Mouse (Mus musculus): ENCODE measurements around the gene Chst11. TPM values are rescaled to one million over a fixed set of nuclear protein-coding genes. Genes with fewer than 3 reads are reported as not detected.

Chst11 gene
- total RNA-seq, 2 experiments from 2014 or later, result 1.3 to 3.3 TPM

- no peak for DNase-seq
Observed at GRCm38 (mm10) chr10:83036340-83037045, 51.2 kb downstream of the Chst11 start.

GRCm38 (mm10) chr10:83038166-83038565 lies 52.9 kb downstream of the Chst11 start:
- DNase-seq, result no peak

GRCm38 (mm10) chr10:83039414-83039813 lies 54.1 kb downstream of the Chst11 start:
- DNase-seq, result no peak

- no peak for DNase-seq
Observed at GRCm38 (mm10) chr10:83041875-83042274, 56.6 kb downstream of the Chst11 start.

GRCm38 (mm10) chr10:83042613-83043477 lies 57.5 kb downstream of the Chst11 start:
- no peak for DNase-seq

- no peak for DNase-seq
Observed at GRCm38 (mm10) chr10:83043478-83044259, 58.4 kb downstream of the Chst11 start.

- DNase-seq, result no peak
Observed at GRCm38 (mm10) chr10:83049174-83049780, 64.0 kb downstream of the Chst11 start.

GRCm38 (mm10) chr10:83053886-83054550 lies 68.7 kb downstream of the Chst11 start:
- no peak for DNase-seq

GRCm38 (mm10) chr10:83056291-83056690 lies 71.0 kb downstream of the Chst11 start:
- DNase-seq, result no peak

- DNase-seq, result peak; percentile 30
Observed at GRCm38 (mm10) chr10:83056866-83057265, 71.6 kb downstream of the Chst11 start.

GRCm38 (mm10) chr10:83060066-83060782 lies 74.9 kb downstream of the Chst11 start:
- DNase-seq, result no peak

GRCm38 (mm10) chr10:83062315-83062714 lies 77.0 kb downstream of the Chst11 start:
- no peak for DNase-seq

- no peak for DNase-seq
Observed at GRCm38 (mm10) chr10:83064796-83065195, 79.5 kb downstream of the Chst11 start.

GRCm38 (mm10) chr10:83066159-83066558 lies 80.9 kb downstream of the Chst11 start:
- no peak for DNase-seq

GRCm38 (mm10) chr10:83067305-83067704 lies 82.0 kb downstream of the Chst11 start:
- no peak for DNase-seq

GRCm38 (mm10) chr10:83068466-83068865 lies 83.2 kb downstream of the Chst11 start:
- no peak for DNase-seq

GRCm38 (mm10) chr10:83069791-83070190 lies 84.5 kb downstream of the Chst11 start:
- DNase-seq, result no peak

- DNase-seq, result no peak
Observed at GRCm38 (mm10) chr10:83071785-83072580, 86.7 kb downstream of the Chst11 start.

- DNase-seq, result no peak
Observed at GRCm38 (mm10) chr10:83073119-83073518, 87.8 kb downstream of the Chst11 start.

- no peak for DNase-seq
Observed at GRCm38 (mm10) chr10:83076816-83077215, 91.5 kb downstream of the Chst11 start.

All from gastrocnemius, postnatal 10 days (tissue).